Mouse (Mus musculus) hindlimb bud, embryonic 11.5 days (tissue): ENCODE measurements around the gene Aldh1b1.

Experiments
- DNase-seq: peaks from one replicate; pipeline ENCODE4 v3.0.0-alpha.2; 2012; ENCODE audit warnings: low read depth, low spot score; ENCODE audit errors: extremely low spot score

The Aldh1b1 gene

DNA sequence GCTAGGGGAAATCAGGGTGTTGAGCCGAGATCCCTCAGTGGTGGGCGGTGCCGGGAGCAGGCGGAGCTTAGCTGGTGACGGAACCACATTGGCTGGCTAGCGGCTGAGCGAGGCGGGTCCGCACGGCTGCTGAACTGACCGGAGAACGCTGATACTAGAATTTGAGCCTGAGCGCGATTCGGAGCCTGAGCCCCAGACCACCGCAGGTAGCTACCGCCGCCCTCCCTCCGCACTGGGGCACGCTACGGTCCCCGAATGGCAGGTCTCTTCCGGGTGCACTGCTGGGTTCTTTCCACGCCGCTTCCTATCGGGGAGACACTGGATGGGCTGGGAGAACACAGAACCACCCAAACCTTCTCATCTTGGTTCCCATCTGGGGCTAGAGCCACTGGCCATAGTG is at the start of gene Aldh1b1:
Aldh1b1 (plus strand) TSS at position 59 of the 400 bp plus-strand sequence.
- DNase-seq, result no peak

DNA sequence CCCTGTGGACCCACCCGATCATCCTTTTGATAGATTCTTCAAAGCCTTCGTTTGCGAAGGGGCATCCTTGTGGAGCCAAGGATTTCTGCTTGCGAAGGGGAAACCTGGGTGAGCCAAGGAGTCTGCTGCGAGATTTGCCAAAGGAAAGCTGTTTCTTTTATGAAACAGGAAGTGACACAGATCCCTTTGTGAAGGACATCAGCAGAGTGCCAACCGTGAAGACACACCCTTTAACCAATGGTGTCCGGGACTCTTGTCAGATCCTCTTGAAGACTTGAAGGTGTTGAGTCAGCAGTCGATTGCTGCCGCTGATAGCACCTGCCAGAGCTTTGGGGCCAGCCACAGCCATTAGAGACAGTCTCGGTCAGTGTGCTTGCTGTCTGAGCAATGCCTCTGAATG is 49.4 kb upstream of the Aldh1b1 start:
- no peak for DNase-seq

DNA sequence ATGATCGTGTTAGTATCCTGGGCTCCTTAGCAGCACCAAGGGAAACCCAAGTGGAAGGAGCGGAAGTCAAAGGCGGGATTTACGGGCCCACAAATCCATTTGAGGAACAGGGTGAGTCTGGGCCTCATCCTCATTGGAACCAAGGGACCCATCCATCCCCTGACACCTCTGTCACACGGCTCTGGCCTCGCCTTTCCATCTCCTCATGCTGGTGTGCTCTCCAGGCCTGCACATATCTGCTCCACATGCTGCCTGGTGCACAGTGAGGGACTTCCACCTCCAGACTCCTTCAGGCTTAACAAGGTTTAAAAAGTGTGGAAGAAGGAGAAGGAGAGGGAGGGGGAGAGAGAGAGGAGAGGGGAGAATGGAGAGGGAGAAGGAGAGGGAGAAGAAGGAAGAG is 48.3 kb upstream of the Aldh1b1 start:
- no peak for DNase-seq

DNA sequence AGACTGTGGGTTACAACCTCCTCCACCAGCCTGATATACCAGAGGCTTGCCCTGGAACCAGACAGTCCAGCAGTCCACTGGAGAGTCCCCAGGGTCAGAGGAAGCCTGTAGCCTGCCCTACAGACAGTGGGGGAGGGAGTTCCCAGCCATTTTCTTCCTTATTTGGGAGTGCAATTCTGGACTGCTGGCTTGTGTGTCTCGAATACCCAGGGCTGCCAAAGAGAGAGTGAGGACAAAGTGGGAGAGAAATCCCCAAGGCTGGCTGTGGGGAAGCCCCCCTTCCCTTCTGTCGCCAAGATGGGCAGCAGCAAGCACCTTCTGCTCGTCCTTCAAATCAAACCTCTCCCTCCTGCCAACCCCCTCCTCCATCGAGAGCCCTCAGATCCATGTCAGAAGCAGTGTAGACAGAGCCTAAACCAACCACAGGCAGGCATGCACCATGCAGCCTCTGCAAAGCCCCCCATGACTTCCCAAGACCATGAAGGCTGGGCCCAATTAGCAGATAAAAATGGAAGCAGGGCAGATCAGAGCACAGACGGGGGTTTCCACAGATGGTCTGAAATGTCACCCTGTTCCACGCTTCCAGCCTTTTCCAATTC is 45.5 kb upstream of the Aldh1b1 start:
- DNase-seq, result no peak

DNA sequence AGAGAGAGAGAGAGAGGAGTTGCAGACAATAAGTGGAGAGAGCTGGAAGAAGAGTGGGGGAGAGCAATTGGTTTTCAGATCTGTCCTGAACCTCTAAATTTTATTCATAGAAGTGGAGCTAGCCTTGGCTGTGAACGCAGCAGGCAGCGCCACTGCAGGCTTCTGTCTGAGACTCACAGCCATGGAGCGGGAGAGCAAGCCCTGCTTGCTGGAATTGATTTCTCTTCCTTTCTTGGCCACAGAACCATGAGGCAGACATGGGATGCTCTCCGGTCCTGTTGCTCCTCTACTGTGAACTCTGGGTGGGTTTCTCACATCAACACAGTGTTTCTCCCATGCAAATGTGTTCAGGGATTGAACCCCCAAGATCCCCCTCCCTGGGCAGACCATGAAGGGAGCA is 44.7 kb upstream of the Aldh1b1 start:
- DNase-seq, result no peak

DNA sequence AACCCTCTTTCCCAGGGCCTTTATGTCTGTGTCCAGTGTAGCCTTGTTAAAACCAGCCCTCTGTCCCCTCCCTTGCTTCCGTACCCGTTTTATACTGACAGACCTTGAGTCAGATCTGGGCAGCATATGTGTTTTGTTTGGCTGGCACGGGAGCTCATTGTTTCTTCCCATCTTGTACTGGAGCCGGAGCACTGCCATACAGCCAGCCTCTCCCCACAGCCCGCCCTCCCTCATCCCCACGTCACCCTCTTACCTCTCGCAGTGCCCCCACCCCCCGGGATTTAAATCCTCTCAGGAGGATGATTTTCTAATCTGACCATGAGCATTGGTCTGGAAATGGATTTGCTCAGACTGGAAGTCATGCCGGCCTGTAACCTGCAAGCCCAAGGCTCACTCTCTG is 43.7 kb upstream of the Aldh1b1 start:
- DNase-seq, result no peak

DNA sequence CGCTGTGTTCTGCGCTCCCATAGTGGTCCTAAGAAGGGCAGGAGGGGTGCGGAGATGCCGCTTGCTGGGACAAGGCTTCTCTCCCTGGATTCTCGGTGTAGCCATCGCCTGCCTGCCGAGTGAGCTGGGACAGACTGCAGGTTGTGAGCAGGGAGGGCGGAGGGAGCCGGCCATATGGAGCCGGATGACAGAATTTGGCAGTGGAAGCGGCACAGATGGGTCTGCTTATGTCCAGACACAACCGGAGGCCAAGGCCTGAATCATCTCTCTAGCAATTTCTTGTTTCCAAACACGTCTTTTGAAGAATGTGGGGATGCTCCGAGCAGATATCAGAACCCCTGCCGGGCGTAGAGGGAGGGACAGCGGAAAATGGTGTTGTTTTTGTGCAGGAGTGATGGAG is 42.9 kb upstream of the Aldh1b1 start:
- DNase-seq, result no peak

DNA sequence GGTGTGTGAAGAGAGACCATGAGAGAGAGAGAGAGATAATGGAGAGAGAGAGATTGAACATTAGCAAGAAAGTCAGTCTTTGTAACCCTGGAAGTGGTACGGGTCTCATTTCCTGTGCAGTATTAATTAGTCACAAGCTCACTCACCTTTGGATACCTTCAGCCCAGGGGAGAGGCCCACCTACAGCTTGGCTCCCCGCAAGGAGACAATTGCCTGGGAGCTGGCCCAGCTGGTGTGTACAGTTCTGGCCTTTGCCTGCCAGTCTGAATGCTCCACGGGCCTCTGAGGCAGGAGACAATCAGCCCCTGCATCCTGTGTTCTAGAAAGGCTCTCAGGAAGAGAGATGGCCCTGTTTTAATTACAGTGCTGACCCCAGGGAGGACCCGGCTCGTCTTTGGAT is 40.9 kb upstream of the Aldh1b1 start:
- no peak for DNase-seq

DNA sequence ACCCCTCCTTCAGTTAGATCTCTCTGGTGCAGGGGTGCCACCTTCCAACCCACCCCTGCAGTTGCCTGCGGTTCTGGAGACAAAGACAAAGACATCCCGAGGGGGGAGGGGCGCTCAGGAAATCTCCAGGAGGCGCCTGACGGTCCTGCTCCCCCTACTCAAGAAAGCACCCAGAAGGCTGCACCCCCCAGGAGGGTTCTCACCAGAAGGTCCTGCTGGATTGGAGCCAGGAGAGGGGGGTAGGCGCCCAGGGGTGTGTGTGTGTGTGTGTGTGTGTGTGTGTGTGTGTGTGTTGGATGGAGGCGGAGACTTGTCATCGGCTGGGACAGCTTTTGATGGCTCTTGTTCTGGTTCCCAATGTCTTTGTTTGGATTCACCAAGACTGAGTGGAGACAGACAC is 39.4 kb upstream of the Aldh1b1 start:
- no peak for DNase-seq

DNA sequence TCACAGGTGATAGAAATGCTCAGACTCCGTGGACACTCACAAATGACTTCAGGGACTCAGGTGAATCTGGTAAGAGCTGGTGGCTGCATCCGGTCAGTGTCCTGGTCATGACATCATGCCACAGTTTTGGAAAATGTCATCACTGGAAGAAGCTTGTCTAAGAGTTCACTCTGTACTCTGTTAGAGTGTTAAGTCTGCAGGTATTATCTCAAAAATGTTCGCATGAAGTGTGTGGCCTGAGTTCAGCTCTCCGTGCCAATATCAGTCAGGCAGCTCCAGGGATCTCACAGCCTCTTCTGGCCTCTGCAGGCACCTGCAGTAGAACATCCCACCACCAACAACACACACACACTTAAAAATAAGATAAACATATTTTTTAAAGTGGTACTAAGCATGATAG is 36.2 kb upstream of the Aldh1b1 start:
- no peak for DNase-seq

DNA sequence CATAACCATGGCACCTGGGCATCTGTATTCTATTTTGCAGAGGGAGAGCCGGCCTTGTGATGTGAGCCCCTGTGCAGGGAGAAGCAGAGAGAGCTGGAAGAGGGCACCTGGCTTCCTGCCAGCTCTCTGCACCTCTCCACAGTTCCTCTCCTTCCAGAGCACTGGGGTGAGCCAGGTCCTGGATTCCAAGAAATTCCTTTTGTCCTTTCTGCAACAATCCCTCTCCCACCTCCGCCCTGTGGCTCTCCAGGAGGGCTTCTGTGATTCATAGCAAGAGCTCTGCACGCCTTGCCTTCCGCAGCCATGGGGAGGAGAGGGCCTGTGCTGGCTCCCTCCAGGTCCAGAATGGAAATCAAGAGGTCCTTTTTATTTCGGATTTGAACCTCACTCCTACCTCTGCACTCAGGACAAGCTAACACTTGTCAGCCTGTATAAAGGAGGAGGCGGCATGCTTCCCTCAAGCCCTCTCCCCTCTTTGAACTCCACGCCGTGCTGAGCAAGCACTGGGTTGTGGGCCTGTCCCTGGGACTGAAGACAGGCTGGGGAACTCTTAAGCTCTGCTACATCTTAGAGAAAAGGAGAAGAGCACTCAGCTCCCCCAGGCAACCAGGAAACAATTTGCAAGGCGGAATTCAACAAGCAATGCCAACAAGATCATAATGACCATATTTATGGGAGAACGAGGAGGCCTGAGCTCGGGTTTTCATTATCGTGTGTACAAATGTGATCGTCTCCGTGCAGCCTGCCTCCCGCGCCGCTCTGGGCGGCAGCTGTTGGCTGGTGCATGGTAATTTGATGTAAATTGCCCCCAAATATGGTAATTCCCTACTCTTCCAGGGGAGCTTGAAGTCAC is 35.3 kb upstream of the Aldh1b1 start:
- DNase-seq, result no peak

DNA sequence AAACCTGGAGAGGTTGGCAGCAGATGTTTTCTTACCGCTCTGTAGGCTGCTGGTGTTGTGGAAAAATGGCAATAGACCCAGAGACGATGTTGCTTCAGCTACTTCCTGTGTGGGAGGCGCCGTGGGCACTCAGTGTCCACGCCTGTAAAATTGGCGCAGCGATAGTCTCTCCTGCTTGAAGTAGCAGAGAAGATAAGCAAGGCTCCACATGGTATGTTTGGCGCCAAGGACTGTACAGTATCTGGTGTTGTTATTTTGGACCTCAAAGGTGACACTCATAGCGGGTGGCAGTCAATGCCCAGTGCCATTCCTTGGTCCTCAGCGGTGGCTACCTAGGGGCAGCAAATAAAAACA is 34.7 kb upstream of the Aldh1b1 start:
- DNase-seq, result no peak

DNA sequence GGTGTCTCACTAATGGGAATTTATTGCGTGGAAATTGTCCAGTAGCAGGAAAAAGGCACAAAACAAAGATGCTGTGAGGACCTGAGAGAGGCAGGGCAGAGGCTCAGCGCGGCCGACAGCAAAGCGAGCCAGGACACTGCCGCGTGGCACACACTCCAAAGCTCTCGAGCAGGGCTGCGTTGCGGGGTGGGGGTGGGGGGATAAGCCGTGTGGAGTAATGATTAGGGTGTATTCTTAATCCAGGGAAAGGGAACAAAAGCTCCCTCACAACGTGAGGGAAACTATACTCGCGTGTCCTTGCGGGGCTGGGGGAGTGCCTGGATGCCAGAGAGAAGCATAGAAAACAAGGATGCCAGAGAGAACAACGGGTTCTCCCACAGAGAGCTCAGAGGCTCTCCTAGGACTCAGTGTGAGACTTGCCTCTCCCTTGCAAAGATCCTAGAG is 33.7 kb upstream of the Aldh1b1 start:
- no peak for DNase-seq

DNA sequence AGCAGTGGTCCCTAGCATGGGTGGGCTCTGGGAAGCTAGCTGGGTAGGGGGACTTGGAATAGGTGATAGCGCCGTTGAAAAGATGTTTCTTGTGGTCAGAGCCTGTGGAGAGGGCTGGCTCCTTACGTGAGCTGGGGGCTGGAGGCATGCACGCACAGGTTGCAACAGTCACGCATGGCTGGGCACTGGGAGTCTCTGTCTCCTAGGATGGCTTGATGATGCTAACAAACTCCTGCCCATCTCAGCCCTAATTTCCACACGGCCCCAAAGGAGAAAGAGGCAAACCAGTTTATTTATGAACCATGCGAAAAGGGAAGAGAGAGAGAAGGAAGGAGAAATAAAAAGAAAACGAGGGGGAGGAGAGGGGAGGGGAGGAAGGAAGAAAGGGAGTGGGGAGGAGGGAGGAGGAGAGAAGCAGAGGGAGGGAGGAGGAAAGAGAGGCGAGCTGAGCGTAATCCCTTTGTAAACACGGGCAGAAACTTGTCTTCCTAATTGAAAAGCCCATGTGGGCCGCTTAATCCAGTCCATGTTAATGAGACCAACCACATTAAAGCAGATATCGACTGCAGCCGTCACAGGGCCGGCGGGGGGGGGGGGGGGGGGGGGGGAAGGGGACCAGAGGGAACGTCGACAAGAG is 33.1 kb upstream of the Aldh1b1 start:
- no peak for DNase-seq

DNA sequence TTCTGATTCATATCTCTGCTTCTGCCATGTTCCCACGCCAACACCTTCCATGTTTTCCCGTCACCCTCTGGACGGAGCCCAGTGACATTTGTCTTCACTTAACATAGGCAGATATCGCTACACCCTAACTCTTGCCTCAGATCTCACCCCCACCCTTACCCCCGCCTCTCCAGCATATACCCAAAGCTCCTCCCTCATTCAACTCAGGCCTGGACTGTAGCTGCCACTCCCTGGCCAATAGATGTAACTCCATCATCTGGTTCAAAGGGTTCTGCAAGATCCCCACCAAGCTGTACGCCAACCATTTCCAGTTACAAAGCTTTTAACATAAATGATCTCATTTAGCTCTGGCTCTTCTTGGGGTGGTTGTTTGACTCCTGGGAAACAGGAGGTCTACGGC is 32.0 kb upstream of the Aldh1b1 start:
- no peak for DNase-seq

DNA sequence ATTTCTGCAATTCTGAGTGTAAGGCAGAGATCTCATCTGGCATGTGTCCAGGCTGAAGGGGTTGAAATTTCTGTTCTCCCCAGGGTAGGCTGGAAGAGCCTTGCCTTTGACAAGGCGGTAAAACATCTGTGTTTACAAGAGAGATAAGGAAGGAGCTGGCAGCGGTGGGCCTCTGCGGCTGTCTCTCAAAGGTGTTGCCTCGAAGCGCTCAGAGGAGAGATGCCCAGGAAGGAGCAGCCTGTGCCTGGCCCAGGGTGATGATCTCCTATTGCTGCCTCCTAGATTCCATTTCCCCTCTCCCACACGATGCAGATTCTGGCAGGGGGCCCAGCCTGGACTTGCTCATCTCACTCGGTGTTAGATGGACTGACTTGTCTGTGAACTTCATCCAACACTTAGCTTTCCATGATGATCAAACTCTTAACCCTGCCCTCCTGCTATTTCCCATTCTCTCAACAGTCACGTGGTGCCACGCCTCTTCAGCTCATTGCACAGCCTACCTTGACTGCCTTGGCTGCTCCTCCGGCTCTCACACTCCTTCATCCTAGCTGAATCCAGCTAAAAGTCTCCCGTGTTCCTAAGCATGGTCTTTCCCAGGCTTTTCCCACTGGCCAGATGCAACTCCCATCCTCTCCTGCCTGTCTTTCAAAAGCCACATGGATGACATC is 30.8 kb upstream of the Aldh1b1 start:
- DNase-seq, result no peak

DNA sequence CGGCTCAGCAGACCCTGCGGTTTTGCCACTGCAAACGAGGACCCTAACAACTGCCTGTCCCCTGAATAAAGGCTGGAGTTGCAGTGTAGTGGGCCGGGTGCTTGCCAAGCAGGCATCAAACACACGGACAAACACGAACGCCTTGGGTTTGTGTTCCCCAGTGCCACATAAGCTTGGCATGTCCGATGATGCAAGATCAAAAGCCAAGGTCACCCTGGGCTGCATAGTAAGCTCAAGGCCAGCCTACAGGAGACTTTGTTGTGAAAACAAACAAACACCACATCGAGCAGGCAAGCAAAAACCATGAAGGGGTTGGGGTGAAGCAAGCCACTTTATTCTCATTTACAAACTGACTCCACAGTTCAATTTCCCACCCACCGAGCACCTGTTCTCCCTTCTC is 29.7 kb upstream of the Aldh1b1 start:
- DNase-seq, result no peak

DNA sequence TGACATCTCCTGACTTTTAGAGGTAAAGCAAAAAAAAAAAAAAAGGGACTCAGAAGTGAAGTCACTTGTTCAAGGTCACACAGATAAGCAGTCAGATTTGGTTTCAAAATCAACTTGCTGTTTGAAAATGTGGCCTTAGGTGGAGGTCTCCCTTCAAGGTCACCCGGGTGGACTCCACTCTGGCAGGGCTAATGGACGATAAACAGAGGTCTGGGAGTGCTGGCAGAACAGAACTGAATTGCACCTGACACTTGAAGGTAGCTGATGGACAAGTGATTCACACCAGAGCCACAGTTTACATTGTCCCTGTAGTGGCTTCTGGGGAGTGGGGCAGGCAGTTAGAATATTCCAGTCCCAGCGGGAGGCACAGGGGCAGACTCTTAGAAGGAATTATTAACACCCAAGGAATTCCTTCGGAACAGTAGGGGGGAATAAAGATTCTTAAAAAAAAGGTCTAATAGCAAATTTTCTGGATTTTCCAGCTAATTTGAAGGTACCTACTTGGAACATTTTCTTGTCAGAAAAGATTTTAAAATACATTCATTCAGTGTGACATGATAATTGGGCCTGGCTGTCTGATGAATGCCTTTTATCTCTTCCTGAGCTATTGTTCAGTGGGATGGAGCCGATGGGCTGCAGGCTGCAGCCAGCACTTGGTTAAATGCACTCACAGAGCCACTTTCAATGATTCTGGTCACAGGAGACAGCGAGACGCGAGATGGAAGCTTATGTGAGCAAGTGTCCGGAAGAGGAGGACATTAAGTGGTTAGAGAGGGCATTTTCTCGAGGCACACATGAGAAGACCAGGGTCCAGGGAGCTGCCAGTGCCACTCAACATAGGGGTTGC is 28.8 kb upstream of the Aldh1b1 start:
- no peak for DNase-seq

DNA sequence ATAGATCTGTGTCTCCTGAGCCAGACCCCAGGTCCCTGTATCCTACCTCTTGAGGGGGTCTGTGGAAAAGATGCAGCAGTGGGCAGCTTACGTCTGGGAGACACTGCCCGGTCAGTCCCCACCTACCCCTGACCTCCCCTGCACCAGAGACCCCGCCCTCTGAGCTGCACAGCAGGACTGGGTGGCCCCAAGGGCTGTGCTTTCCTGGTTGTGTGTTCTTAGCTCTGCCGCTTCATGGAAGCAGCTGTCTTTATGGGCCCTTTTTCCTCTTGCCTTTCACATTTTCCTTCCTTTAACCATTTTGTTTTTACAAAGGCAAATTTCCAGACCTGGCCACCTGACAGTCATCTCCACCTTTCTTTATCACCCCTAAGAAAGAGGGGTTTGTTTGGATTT is 28.2 kb upstream of the Aldh1b1 start:
- no peak for DNase-seq

DNA sequence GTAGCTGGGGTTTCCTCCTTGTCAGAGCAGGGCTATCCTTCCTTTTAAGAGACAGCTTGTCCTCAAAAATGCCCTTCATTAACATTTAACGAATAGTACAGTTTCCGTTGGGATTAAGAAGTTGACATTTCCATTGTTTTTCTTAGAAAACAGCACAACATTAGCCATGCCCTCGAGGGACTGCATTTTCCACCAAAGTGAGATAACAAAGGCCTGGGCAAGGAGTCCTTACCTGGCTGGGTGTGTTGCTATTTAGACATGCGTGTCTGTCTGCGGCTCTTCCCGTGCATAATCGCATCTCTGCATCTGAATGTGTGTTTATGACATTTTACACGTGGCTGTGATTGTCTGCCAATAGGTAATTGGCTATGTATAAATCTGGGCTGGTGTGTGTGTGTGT is 27.6 kb upstream of the Aldh1b1 start:
- no peak for DNase-seq

DNA sequence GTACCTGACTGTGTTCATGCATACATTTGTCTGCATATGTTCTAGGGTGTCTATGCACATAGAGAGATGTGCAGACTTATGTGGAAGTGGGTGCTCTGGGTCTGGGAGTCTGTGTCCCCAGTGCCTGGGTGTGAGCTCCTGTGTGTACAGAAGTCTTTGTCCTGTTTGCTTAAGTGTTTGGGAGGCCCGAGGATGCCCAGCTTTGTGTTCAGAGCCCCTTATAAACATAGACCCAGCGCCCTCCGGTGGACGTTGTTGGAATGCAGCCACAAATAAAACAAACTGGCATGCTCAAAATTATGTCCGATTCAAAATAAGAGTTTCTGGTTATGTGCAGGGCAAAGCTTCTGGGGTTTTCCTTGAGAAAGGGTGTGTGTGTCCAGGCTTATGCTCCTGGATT is 27.2 kb upstream of the Aldh1b1 start:
- DNase-seq, result peak; percentile 47
